Mouse (Mus musculus): Measurements from ENCODE around the gene Pcca. TPM values are rescaled to one million over a fixed set of nuclear protein-coding genes. Genes with fewer than 3 reads are reported as not detected.

The Pcca gene
- polyA plus RNA-seq, 1 experiment, result 2.5 TPM

DNA sequence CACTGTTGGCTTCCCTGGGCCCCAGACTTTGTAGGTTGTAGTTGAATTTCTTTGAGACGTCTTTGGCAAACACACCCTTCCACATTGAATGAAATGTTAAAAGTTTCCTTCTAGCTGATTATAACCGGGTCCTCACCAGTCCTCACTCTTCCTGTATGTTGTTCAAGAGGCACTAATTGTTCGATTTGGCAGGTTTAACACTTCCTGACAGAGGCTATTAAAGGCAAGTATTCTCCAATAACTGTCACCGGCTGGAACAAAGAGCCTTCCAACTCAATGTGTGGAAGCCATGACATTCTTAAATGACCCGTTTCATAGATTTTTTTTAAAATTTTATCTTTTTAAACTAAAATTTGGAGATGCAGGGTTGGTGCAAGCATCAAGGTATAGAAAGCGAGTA, 102.5 kb downstream of the Pcca start:
- H3K4me1 ChIP-seq, result peaks cover 4% of the 10 kb centered on the region; the same call in 1 of the 2 replicates
- no peaks in the 10 kb centered on the region for H3K36me3 ChIP-seq (replicated peaks; ENCODE audit: low read length)
- H3K9me3 ChIP-seq, result no peaks in the 10 kb centered on the region
- H3K4me3 ChIP-seq (replicated peaks), result no peak overlapping the region
- TF ChIP-seq GATA1 (IDR thresholded peaks at IDR 0.05; ENCODE audit: borderline replicate concordance, low read length) (no peak), FLI1 (IDR thresholded peaks at IDR 0.05; ENCODE audit: low read length) (no peak)
- no peaks in the 10 kb centered on the region for H3K27me3 ChIP-seq (replicated peaks)

DNA sequence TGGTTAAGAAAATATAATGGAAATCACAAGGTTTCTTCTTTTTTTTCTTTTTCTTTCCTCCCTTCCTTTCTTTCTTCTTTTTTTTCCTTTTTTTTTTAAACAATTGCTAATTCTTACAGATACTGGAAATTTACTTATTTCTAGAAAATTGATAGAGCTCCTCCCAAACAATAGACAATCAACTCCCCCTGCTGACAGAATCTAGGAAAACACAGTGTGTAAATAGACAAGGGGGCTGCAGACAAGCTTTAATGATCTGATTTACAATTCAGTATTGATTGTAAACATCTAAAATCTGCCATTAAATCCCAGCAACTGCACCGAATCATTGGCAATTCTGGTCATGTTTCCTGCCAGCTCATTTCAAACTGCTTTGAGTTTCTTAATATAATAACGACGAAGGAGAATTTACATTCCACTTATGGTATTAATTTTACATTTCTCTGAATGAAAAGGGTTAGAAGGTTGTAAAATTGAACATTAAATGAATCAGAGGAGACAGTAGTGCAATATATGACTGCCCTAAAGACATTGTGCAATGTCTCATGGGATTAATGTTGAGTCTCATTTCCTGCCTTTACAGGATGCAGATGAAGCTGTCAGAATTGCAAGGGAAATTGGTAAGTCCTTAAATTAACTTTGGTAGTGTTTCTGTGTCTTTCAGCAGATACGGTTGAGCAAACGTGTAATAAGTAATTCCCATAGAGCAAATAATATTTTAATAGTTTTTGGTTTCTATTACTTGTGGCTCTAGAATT, 103.9 kb downstream of the Pcca start:
- Histone ChIP-seq H3K4me1 (peaks cover 4% of the 10 kb centered on the region; the same call in 1 of the 2 replicates), H3K4me3 (replicated peaks) (no peak overlapping the region), H3K27me3 (replicated peaks) (no peaks in the 10 kb centered on the region), H3K9me3 (no peaks in the 10 kb centered on the region), H3K36me3 (replicated peaks; ENCODE audit: low read length) (no peaks in the 10 kb centered on the region)
- TF ChIP-seq FLI1 (IDR thresholded peaks at IDR 0.05; ENCODE audit: low read length) (no peak), GATA1 (IDR thresholded peaks at IDR 0.05; ENCODE audit: borderline replicate concordance, low read length) (no peak)

DNA sequence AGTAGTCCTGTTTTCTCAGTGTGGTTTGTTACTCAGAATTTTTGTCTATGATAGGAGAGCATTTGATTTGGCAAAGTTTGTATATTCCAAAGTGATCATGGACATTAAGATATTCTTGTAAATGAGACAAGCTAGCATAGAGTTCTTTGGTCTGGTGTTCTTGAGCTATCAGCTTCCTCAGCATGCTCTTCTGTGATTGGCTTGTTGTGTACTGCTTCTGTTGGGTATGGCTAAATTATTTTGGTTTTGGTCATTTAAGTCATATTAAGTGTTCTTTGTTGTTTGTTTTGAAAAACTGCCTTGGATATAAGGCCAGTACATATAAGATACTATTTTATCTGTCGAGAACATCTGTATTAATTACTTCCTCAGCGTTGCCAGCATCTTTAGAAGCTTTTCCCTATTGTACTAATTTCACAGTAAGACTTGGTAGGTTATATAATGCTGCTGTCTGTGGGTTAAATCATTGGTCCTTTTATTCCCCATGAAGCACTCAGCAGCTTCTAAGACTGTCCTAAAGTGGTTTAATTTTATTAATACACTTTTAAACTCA, 105.1 kb downstream of the Pcca start:
- no peaks in the 10 kb centered on the region for H3K9me3 ChIP-seq
- no peak overlapping the region for H3K4me3 ChIP-seq (replicated peaks)
- H3K36me3 ChIP-seq (replicated peaks; ENCODE audit: low read length), result no peaks in the 10 kb centered on the region
- H3K4me1 ChIP-seq, result peaks cover 9% of the 10 kb centered on the region
- H3K27me3 ChIP-seq (replicated peaks), result no peaks in the 10 kb centered on the region
- no peak for TF ChIP-seq FLI1 (IDR thresholded peaks at IDR 0.05; ENCODE audit: low read length)
- no peak for TF ChIP-seq GATA1 (IDR thresholded peaks at IDR 0.05; ENCODE audit: borderline replicate concordance, low read length)

DNA sequence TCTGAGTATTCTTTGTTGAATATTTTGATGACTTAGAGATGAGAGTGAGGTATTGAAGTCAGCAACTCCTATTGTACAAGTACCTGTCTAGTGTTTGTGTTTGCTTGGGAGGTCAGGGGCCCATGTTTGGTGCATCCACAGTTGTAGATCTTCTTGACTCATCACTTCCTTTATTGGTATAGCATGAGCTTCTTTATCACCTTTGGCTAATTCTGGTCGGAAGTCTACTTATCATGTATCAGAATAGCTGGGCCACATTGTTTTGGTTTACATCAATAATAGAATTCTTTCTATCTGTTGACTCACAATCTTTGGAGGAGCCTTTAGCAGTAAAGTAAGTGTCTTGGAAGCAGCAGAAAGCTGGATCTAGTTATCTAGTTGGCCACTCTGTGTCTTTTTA, 108.3 kb downstream of the Pcca start:
- Histone ChIP-seq H3K4me1 (peaks cover 24% of the 10 kb centered on the region), H3K9me3 (no peaks in the 10 kb centered on the region), H3K4me3 (replicated peaks) (no peak overlapping the region), H3K27me3 (replicated peaks) (no peaks in the 10 kb centered on the region), H3K36me3 (replicated peaks; ENCODE audit: low read length) (no peaks in the 10 kb centered on the region)
- no peak for TF ChIP-seq FLI1 (IDR thresholded peaks at IDR 0.05; ENCODE audit: low read length)
- TF ChIP-seq GATA1 (IDR thresholded peaks at IDR 0.05; ENCODE audit: borderline replicate concordance, low read length), result no peak

DNA sequence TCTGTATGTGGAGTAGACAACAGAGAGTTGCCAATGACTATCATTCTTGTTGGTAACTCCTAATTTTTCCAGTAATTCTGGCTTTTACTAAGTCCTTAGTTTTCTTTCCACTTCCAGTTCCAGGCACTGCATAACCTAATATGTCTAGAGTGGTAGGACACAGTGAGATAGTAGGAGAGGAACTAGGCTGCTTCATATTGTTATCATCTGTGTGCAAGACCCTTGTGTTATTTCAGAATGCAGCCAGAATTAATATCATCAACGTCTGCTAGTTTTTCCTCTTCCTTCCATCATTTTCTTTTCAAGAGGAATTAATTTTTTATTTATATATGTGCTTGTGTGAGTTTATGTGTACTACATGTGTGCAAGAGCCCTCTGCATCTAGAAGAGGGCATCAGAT, 114.1 kb downstream of the Pcca start:
- H3K27me3 ChIP-seq (replicated peaks), result no peaks in the 10 kb centered on the region
- no peak for TF ChIP-seq FLI1 (IDR thresholded peaks at IDR 0.05; ENCODE audit: low read length)
- no peak for TF ChIP-seq GATA1 (IDR thresholded peaks at IDR 0.05; ENCODE audit: borderline replicate concordance, low read length)
- peaks cover 33% of the 10 kb centered on the region for H3K4me1 ChIP-seq
- no peaks in the 10 kb centered on the region for H3K36me3 ChIP-seq (replicated peaks; ENCODE audit: low read length)
- H3K9me3 ChIP-seq, result no peaks in the 10 kb centered on the region
- no peak overlapping the region for H3K4me3 ChIP-seq (replicated peaks)

DNA sequence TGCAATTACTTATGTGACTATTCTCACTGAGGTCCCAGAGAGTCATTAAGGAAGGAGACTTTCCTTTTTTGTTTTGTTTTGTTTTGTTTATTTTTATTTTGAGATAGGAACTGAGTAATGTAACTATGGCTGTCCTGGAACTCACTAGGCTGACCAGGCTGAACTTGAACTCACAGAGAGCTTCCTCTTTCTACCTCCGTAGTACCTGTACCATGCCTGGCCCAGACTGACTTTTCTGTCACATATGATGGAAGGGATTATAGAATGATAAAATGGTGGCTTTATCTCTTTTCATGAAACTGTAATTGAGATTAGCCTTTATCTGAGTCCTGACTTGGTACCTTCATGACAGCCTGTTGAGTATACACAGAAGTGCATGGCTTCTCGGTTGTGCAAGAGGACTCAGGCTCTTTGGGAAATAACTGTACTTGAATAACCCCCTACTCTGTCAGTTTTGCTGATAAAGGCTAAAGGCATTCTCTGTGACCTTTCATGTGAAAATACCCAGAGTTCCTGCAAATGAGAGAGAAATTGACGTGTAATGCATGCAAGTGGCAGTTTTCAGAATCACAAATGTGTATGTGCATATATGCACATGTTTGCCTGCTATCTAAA, 115.3 kb downstream of the Pcca start:
- Histone ChIP-seq H3K4me3 (replicated peaks) (no peak overlapping the region), H3K36me3 (replicated peaks; ENCODE audit: low read length) (no peaks in the 10 kb centered on the region), H3K9me3 (no peaks in the 10 kb centered on the region), H3K27me3 (replicated peaks) (no peaks in the 10 kb centered on the region), H3K4me1 (peaks cover 25% of the 10 kb centered on the region)
- no peak for TF ChIP-seq FLI1 (IDR thresholded peaks at IDR 0.05; ENCODE audit: low read length)
- no peak for TF ChIP-seq GATA1 (IDR thresholded peaks at IDR 0.05; ENCODE audit: borderline replicate concordance, low read length)

DNA sequence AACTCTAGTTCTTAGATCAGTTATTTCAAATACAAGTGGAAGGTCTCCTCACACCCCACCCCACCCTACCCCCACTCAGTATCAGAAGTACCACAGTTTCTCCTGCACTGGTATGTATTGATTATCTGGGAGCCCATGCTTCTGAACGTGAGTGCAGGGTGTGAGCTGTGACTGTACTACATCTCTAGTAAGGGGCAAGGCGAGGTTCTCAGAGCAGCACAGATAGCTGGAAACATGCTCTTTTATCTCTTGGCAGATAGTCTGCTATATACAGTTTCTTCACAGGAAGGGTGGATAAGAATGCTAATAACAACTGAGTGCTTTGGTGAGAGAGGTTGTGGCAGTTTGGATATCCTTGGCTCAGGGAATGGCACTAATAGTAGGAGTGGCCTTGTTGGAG, 117.6 kb downstream of the Pcca start:
- H3K36me3 ChIP-seq (replicated peaks; ENCODE audit: low read length), result no peaks in the 10 kb centered on the region
- peaks cover 17% of the 10 kb centered on the region for H3K4me1 ChIP-seq
- H3K4me3 ChIP-seq (replicated peaks), result no peak overlapping the region
- no peaks in the 10 kb centered on the region for H3K27me3 ChIP-seq (replicated peaks)
- no peaks in the 10 kb centered on the region for H3K9me3 ChIP-seq
- TF ChIP-seq FLI1 (IDR thresholded peaks at IDR 0.05; ENCODE audit: low read length) (no peak), GATA1 (IDR thresholded peaks at IDR 0.05; ENCODE audit: borderline replicate concordance, low read length) (no peak)

DNA sequence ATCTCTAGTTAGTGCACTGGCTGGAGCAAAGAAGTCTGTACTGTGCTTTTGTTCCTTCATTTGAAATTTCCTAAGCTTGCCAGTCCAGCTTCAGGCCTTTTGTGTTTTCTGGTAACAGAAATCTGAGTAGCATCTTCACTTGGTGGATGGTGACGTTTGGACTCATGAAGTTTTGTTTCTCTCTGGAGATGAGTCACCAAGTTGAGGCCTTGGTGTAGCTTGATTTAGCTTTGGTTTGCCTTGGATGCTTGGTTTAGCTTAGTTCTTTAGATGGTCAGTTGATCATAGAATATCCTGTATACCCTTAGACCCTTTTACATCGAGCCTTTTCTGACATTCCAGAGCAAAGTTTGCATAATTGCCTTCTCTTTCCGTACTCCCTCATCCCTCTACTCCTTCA, 141.5 kb downstream of the Pcca start:
- TF ChIP-seq GATA1 (IDR thresholded peaks at IDR 0.05; ENCODE audit: borderline replicate concordance, low read length), result no peak
- no peak for TF ChIP-seq FLI1 (IDR thresholded peaks at IDR 0.05; ENCODE audit: low read length)
- peaks cover 1% of the 10 kb centered on the region for H3K36me3 ChIP-seq (replicated peaks; ENCODE audit: low read length)

DNA sequence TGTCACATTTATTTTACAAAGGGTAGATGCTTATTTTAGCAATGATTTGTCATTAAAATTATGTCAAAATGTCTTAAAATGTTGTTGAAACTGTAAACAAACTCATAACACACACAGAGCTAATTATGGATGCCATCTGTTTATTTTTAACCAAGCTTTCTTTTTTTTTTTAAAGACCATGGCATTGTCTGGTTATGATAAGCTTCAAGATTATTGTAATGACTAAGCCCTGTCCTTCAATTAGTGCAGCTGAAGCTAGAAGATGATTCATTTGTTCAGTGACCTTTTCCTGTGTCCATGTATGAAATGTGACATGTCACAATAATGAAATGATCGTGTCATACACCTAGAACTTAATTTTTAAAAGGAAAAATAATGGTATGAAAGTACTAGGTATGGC, 149.5 kb downstream of the Pcca start:
- H3K27me3 ChIP-seq (replicated peaks), result no peaks in the 10 kb centered on the region
- TF ChIP-seq GATA1 (IDR thresholded peaks at IDR 0.05; ENCODE audit: borderline replicate concordance, low read length) (no peak), FLI1 (IDR thresholded peaks at IDR 0.05; ENCODE audit: low read length) (no peak)
- H3K4me1 ChIP-seq, result peaks cover 17% of the 10 kb centered on the region
- H3K36me3 ChIP-seq (replicated peaks; ENCODE audit: low read length), result peaks cover 9% of the 10 kb centered on the region
- no peak overlapping the region for H3K4me3 ChIP-seq (replicated peaks)
- no peaks in the 10 kb centered on the region for H3K9me3 ChIP-seq

More for the DNA sequence above, 141.5 kb downstream of the Pcca start:
- H3K9me3 ChIP-seq, result no peaks in the 10 kb centered on the region
- H3K27me3 ChIP-seq (replicated peaks), result no peaks in the 10 kb centered on the region
- H3K4me3 ChIP-seq (replicated peaks), result no peak overlapping the region
- H3K4me1 ChIP-seq, result peaks cover 15% of the 10 kb centered on the region

DNA sequence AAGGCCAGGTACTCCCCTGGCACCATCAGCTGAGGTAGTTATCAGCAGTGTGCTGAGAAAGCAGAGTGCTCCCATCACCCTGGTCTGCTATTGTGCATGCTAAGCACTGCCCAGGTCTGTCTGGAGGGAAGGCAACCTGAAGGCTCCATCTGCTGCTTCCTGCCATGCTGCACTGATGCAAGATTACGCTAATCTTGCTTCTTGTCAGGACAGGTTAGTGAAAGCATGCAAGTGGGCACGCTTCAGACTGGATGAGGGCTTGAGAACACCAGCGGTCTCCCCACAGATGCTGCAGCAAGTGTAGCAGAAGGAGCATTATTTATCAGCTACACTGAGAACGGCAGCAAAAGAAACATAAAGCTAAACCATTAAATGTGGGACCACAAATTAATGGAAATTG, 150.1 kb downstream of the Pcca start:
- TF ChIP-seq FLI1 (IDR thresholded peaks at IDR 0.05; ENCODE audit: low read length), result no peak
- peaks cover 10% of the 10 kb centered on the region for H3K36me3 ChIP-seq (replicated peaks; ENCODE audit: low read length)
- H3K27me3 ChIP-seq (replicated peaks), result no peaks in the 10 kb centered on the region
- H3K4me3 ChIP-seq (replicated peaks), result peak overlapping the region; percentile 46
- H3K9me3 ChIP-seq, result no peaks in the 10 kb centered on the region
- H3K4me1 ChIP-seq, result peaks cover 14% of the 10 kb centered on the region
